Mouse (Mus musculus) cortical plate, adult 2 months (tissue): Measurements from ENCODE around the gene Cmtm7.

Source experiments
- CTCF ChIP-seq: fragments of 200-500 bp; IDR thresholded peaks from 2 replicates; pipeline ENCODE4 v1.5.1; 2011; ENCODE audit warnings: mild to moderate bottlenecking, control low read depth, low read length; ENCODE audit not compliant: insufficient read depth; ENCODE audit errors: extremely low read depth
- POLR2A ChIP-seq: fragments of 200-500 bp; IDR thresholded peaks from 2 replicates; pipeline ENCODE4 v1.6.1; 2011; ENCODE audit warnings: mild to moderate bottlenecking, low read length, control low read depth; ENCODE audit not compliant: insufficient read depth; ENCODE audit errors: extremely low read depth

GRCm38 (mm10) chr9:114763341-114763740 is 18.3 kb downstream of the Cmtm7 start:
- TF ChIP-seq CTCF (0 out of 2 replicates have a peak, but pooled peaks have one; percentile 16), POLR2A (no peak)
